Mouse (Mus musculus): ENCODE data around the gene Dnah8.

- TF ChIP-seq CTCF (conservative IDR thresholded peaks at IDR 0.05; ENCODE audit: low read length), result peak; percentile 98
- TF ChIP-seq NANOG (IDR thresholded peaks at IDR 0.05; ENCODE audit: borderline replicate concordance, low read length), result no peak
- TF ChIP-seq POU5F1 (IDR thresholded peaks at IDR 0.05; ENCODE audit: borderline replicate concordance, low read length), result no peak
Observed at GRCm38 (mm10) chr17:30743947-30744346, 119.8 kb downstream of the Dnah8 start.
